Mouse (Mus musculus) thymus, adult 18-20 months (tissue): ENCODE data around the gene Cad.

Source experiments
- DNase-seq, 2 experiments: peaks; one replicate each; pipeline ENCODE4 v3.0.0; 2022; ENCODE audit warnings: mixed read lengths in 2 of 2

Gene Cad

GRCm38 (mm10) chr5:31116912-31117311, 62.3 kb downstream of the Cad start:
- no peak for DNase-seq

GRCm38 (mm10) chr5:31121111-31121510, 66.5 kb downstream of the Cad start:
- DNase-seq = no peak

GRCm38 (mm10) chr5:31123481-31123880, 68.9 kb downstream of the Cad start:
- no peak for DNase-seq

- DNase-seq = no peak
Measured at GRCm38 (mm10) chr5:31126050-31126449, 71.5 kb downstream of the Cad start.
